Mouse (Mus musculus) R1 (cell line): ENCODE data around the gene Gm9999.
A peak's percentile ranks its signal among the peaks of the same experiment; 100 is the strongest.

Source experiments
- DNase-seq: peaks from one replicate; pipeline ENCODE4 v3.0.0-alpha.2; 2018; ENCODE audit warnings: low read depth, low spot score

Gm9999 gene

DNA sequence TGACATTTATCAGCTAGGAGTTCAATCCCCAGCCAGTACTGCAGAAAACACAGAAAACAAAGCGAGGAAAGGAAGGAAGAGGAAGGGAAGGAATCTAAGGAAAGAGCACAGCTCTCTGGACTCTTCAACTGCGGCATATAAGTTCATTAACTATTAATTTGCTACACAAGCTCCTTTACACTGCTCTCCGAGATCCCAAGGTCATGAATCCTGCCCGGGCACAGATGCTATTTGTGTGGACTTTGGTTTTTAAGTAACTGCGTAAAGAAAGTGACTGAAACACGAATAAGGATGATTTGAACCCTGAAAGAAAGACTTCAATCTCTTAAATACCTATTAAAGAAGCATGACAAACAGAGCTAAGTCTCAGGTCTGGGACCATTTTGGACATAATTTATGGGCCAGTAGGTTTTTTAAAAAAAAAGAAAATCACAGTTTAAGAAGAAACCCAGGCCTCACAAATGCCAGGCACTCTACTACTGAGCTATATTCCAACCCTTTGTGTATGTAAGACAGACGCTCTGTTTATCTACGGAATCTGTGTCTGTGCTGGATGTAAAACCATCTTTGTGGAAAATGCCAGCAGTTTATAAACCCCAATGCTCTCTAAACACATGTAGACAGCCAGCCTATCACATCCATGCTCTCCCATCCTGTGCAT, 16.7 kb downstream of the Gm9999 start:
- DNase-seq = no peak

DNA sequence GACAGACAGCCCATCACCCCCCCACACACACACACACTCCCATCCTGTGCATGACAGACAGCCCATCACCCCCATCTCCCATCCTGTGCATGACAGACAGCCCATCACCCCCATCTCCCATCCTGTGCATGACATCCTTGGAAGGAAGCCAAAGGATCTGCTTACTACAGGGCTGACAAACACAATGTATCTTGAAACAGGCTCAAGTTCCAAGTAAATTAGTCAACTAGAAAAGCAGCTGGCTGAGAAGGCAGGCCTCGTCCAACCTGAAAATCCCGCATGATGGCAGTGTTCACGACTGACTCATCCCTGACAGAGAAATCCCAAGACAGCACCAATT, 17.2 kb downstream of the Gm9999 start:
- DNase-seq = no peak

DNA sequence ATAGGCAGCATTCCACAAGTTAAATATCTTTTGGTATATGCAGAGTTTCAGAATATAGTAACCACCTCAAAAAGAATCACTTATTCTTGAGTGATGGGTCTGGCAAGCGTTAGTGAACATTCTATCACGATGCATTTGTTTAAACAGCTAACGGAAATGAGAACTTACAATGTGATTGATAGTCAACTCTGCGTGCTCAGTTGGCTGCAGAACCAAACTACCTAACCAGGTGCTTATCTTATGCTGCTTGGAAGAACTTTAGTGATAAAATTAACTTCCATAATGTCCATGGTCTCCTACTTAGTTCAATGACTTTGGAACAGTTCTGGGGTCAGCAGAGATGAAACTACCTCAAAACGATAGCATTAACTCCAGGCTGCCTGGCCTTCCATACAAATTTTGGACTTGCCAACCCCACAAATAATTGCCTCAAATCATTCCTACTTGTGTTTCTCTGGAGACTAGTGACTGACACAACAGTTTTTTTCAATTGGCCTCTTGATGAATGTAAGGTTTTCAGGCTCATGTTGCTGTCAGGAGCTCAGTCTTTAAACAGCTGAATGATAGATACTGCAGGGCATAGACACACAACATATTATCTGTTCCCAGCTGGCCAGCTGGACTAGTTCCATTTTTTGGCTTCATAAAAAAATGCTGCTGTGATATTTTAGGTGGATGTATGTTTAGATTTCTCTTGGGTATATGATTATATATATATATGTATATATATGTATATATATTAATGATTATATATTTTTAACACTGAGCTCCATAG, 17.9 kb downstream of the Gm9999 start:
- no peak for DNase-seq

DNA sequence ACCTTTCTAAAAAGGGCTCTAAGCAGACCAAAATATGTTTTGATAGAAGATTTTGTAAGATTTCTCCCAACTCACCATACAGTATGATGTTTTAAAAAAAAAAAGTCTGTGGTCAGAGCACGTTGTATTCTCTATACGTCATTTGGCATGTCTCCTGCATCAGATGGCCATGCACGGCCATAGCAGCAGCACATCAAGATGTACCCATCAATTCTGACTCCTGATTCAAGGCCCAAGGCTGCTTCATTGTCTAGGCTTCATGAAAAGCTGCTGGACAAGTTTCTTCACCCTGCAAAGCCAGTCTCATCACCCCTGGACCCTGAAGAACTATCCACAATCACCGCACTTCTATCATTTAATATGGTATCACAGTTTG, 18.5 kb downstream of the Gm9999 start:
- no peak for DNase-seq

DNA sequence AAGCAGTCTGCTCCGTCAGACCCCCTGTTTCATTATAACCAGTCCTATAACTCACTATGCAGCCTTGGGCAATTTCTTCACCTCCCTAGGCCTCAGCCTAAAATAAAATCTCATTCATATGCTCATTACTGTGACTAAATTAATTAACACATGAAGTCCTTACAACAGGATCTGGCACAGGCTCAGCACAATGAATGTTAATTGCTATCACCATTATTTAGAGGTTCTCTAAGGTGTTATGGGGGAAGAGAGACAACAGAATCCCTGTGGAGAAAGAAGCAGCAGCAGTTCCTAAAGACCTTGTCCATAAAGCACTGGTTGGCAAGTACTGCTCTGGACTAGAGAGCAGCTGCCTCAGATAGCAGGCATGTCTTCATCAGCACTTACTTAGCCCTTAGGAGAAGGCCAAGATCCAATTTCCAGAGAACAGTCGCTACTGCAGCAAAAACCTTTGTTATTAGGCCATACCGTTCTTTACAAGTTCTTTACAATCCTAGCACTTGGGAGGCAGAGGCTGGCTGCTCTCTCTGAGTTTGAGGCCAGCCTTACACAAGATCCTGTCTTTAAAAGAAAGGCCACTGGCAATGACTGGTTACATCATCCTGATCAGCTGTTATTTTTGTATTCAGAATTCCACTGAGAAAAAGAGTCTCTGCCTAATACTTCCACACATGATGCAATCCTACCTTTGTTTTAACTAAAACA, 20.2 kb downstream of the Gm9999 start:
- no peak for DNase-seq

- no peak for DNase-seq
These were observed 23.9 kb downstream of the Gm9999 start for GRCm38 (mm10) chr7:47007109-47007780.

DNA sequence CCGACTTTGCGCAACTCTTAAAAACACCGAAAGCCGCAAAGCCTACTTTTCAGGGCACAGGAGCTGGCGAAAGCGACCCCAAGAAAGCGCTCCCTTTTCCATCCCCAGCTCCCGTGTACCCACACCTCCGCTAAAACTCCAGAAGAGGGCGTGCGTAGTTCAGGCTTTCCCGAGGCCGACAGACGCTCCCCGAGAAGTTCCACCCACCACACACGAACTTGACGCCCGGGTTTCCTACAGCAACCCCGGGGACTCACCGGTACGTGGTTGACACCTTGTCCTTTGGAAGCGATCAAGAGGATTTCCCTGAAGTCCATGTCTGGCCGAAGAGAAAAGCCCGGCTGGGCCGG, 24.4 kb downstream of the Gm9999 start:
- DNase-seq = peak; percentile 90

- peak; percentile 98 for DNase-seq
These were observed 25.0 kb downstream of the Gm9999 start, which contains the start of gene Spty2d1 for GRCm38 (mm10) chr7:47008168-47008993. Spty2d1 (minus strand) TSS chr7:47008411.

- no peak for DNase-seq
These were observed 29.9 kb downstream of the Gm9999 start for GRCm38 (mm10) chr7:47013131-47013767.

DNA sequence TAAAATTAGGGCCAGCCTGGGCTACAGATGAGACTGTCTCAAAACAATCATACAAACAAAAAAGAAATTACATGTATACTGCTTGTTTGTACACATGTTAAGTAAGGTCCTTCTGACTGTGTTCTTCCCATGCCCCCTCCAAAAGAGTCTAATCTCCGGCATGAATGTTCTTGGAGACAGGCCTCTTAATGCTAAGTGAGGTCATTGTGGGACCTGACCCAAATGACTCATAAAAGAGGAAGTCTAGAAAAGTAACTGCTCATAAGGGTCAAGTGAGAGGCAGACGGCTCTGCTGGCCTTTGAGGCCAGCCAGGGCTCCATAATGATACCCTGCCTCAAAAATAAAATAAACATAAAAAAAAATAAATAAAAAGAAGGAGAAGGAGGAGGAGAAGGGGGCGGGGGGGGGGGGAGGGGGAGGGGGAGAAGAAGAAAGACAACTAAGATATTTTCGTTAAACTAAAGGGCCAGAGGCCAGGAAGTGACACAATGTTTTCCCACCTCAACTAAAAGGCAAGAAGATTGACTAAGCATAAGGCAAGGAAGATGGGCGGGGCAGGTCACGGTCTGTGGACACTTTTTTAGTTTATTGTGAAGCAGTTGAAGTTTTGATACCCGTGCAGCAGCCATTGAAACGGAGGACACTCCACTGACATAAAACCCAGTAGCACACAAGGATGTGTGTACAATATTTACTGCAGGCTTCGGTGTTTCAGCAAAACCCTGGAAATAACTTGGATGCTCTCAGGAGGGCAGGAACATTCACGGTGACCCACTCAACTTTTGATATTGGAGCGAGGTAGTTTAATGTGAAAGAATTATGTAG, 31.4 kb downstream of the Gm9999 start:
- DNase-seq = no peak

- peak; percentile 95 for DNase-seq
These were observed 32.1 kb downstream of the Gm9999 start for GRCm38 (mm10) chr7:47015390-47016065.

GRCm38 (mm10) chr7:47016602-47017001, 33.2 kb downstream of the Gm9999 start:
- DNase-seq = no peak

GRCm38 (mm10) chr7:47017146-47017545, 33.8 kb downstream of the Gm9999 start:
- peak; percentile 69 for DNase-seq

DNA sequence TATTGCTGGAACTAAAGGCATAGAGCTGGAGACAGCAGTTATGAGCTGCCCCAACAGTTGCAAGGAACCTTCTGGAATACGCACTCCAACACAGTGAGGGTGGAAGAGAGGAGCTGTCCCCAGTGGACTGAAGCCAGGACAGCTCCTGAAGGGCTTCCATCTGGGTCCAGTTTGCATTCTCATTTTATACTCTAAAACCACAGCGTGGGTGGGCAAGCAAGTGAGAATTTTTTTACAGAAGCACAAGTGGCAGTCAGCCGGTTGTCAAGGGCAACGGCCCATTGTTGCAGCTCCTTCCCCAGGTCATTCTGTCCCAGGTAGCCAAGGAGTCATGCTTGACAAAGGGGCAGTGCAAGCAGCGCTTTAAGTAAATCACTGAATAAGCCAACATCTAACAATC, 36.3 kb downstream of the Gm9999 start:
- peak; percentile 56 for DNase-seq

DNA sequence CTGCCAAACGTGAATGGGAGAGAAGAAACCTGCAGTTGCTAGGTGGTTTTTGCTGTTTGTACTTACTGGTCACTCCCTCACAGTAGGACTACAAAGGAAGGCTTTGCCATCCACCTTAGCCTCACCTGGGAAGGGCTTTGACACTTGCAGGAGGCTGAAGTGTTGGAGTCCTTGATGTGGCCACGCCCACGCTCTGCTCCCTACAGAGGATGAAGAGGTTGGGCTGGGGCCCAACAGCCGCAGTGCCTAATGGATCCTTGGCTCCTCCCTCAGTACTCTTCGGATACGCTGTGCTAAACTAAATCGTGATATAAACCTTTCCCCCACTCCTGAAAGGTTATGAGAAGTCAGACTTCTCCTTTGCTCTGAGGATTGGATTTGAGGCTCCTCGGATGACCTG, 37.6 kb downstream of the Gm9999 start:
- peak; percentile 29 for DNase-seq

DNA sequence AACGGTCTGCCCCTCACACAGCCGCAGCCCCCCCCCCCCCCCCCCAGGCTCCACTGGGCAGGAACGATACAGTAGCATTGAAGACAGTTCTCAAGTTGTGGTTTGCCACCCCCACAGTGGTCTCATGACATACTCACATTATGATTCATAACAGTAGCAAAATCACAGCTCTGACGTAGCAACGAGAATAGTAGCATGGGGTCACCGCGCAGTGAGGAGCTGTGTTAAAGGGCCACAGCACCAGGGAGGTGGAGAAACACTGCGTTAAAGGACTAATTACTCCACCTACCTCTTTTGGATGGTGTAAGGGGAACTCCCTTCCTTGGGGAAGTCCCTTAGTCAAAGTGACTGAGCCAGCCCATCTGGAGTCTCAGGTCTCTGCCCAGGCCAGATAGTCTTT, 39.1 kb downstream of the Gm9999 start:
- no peak for DNase-seq

GRCm38 (mm10) chr7:47023530-47023929, 40.1 kb downstream of the Gm9999 start:
- DNase-seq = peak; percentile 81

GRCm38 (mm10) chr7:47024454-47024853, 41.1 kb downstream of the Gm9999 start:
- no peak for DNase-seq

- no peak for DNase-seq
These were observed 42.0 kb downstream of the Gm9999 start for GRCm38 (mm10) chr7:47025429-47025828.
